Mouse (Mus musculus) neutrophil, adult 5-6 weeks (primary cell): Measurements from ENCODE around the gene Tesk2. TPM values are rescaled to one million over a fixed set of nuclear protein-coding genes. Genes with fewer than 3 reads are reported as not detected.
"Not testable (repeated sequence)": the region's sequence is repeated elsewhere in the genome, so short reads cannot be mapped to it uniquely, and the experiment has no call there.

Experiments used
- ATAC-seq: fragments of 151-379, 151-347 bp; 2 replicates; pipeline ENCODE4 v1.8.0; 2017; ENCODE audit warnings: mild to moderate bottlenecking, moderate TSS enrichment; ENCODE audit not compliant: insufficient number of reproducible peaks, poor library complexity, low FRiP score, severe bottlenecking; ENCODE audit errors: extremely low read depth
- total RNA-seq: library from RNA; stranded (forward); fragments of 200-1000 nt; gene quantifications from 2 replicates; pipeline ENCODE4 v1.2.3, GENCODE M21; 2017

The Tesk2 gene
- 9.3 and 14.5 TPM in 2 replicates for total RNA-seq

DNA sequence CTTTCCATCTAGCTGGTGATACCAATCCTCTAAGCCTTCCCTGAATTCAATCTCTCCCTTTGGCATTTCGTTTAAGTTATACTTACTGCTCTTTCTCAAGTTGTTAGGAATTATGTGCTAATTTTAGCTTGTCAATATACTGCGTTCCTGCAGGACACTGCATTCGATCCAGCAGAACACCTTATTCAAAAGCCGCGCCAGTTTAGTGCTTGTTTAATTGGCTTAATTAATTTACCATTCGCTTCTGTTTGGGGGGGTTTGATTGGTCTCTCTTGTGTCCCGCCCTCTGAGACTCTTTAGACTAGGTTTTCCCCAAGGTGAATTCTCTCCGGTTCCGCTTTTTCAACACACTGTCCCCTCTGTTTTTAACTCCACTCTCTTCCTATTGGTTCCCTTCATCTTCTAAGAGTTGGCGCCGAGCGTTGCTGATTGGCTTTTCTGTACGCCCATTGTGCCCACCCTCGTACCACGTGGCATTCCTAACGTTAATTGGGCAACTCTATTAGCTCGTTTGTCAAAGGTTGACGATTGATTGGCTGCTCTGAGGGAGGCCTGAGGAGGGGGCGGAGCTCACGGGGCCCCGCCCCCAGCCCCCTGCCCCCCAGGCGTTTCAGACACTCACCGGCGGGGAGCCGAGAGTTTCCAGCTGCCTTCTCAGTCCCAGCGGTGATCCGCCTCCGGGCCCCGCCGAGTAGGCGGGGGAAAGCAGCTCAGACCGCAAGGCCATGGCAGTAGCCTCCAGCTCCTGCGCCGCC lies at the start of gene Tesk2:
Gene Tesk2 (plus strand): TSS at position 606 of the 755 bp plus-strand sequence.
- ATAC-seq: peak; percentile 95

DNA sequence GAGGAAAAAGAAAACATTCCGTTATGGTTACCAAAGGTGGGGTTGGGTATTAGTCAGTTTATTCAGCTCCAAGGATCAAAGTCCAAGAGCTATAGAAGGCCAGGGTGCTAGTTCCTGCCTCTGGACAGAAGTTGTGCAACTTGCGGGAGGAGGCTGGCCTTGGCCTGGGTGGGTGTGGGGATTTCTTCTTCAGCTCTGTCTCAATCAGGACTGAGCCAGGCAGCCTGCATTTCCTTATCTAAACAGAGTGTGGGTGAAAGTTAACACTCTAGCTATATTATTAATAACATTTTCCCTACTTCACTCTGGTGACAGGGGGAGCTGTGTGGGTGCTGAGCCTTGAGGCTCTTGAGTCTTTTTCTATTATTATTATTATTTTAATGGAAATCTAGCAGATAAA lies 48.0 kb upstream of the Tesk2 start:
- ATAC-seq: no peak

DNA sequence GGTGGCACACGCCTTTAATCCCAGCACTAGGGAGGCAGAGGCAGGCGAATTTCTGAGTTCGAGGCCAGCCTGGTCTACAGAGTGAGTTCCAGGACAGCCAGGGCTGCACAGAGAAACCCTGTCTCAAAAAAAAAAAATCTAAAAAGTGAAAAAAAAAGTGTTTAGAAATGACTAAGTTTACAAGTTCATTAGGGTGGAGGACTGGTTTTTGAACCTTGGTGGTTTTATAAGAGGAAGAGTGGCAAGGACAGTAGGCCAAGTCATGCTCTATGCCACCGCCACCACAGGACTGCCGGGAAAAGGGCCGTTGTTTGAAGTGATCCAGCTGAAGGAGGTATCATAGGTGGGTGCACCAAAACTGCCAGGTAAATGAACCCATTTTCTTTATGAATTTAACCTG lies 46.0 kb upstream of the Tesk2 start:
- not testable (repeated sequence) for ATAC-seq

DNA sequence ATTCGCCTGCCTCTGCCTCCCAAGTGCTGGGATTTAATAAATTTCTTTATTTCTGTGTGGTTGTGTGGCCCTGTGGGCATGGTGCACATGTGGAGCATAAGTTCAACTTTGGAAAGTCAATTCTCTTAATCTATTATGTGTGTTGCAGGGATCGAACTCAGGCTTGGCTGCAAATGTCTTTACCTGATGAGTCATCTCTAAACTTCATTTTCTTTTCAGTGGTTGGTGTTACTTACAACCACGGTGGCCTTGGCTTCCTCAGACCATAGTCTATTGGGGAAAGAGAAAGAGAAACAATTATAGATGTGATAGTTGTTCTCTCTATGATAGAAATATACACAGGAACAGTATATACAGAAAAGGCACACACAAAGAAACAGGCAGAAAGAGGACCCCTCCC lies 44.7 kb upstream of the Tesk2 start:
- no peak for ATAC-seq

DNA sequence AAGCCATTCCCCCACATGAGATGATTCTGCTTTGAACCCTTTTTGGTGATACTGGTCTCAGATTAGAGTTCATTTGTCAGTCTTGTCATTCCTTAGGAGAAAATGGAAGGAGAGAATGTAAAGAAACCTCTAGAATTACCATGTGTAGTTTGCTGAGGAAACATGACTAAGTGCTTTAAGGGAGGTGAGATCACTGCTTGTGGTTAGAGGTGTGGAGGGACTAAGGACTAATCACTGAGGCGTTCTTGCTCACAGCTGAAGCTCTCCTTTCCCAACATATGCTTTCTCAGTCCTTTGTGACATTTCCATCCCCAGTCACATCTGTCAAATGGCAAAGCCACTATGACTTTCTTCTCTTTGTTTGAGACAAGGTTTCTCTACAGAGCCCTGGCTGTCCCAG lies 42.9 kb upstream of the Tesk2 start:
- no peak for ATAC-seq

DNA sequence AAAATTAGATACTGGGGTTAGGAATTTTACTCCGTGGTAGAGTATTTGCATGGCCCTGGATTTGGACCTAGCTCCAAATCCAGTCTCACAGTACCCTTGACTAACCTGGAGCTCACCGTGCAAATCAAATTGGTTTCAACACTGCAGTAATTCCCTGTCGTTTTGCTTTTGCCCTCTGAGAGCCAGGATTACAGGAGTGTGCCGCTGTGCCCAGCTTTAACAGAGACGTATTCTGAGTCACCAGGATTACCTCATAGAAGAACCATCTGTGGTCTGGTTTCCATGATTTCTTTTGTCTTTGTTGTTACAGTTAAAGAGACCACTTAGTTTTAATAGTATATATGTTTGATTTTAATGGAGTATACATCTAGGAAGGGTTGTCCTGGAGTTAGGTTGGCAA lies 41.6 kb upstream of the Tesk2 start:
- ATAC-seq: no peak

DNA sequence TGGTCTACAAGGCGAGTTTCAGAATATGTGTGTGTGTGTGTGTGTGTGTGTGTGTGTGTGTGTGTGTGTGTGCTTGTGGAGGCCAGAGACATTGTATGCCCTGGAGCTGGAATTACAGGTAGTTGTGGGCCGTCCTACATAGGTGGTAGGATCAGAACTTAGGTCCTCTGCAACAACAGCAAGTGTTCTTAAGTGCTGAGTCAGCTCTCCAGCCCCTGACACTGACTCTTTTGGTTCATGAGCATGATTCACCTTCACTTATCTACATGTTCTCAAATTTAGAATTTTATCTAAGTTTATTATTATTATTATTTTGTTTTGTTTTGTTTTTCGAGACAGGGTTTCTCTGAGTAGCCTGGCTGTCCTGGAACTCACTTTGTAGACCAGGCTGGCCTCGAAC lies 40.2 kb upstream of the Tesk2 start:
- not testable (repeated sequence) for ATAC-seq

DNA sequence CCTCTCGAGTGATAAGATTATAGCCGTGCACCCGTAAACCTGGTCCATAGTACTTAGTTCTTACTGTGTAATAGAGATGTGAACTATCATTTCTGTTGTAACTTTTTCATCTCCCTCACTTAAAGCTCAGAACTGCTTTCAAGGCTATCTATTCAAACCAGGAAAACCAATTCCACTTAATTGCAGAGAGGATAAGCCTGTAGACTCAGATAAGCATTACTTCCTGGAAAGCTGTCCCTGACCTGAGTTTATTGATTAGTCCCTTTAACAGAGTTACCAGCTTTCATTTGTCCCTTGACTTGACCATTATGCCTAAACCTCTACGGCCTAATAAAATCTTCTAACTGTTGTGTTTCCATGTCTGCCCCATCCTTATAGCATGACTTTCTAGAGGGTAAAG lies 36.8 kb upstream of the Tesk2 start:
- no peak for ATAC-seq

DNA sequence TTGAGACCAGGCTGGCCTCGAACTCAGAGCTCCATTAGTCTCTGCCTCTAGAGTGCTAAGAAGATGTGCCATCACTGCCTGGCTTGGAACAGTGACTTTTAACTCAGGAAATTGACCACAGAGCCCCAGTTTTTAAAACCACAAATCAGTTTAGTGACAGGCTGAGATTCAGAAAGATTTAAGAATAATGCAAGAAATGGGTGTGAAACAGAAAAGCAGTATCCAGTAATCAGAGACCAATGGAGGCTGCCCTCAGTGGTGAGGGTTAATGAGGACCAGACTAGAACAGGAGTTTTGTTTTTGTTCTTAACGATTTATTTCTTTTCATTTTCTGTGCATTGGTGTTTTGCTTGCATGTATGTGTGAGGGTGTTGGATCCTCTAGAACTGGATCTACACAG lies 36.1 kb upstream of the Tesk2 start:
- ATAC-seq: no peak

DNA sequence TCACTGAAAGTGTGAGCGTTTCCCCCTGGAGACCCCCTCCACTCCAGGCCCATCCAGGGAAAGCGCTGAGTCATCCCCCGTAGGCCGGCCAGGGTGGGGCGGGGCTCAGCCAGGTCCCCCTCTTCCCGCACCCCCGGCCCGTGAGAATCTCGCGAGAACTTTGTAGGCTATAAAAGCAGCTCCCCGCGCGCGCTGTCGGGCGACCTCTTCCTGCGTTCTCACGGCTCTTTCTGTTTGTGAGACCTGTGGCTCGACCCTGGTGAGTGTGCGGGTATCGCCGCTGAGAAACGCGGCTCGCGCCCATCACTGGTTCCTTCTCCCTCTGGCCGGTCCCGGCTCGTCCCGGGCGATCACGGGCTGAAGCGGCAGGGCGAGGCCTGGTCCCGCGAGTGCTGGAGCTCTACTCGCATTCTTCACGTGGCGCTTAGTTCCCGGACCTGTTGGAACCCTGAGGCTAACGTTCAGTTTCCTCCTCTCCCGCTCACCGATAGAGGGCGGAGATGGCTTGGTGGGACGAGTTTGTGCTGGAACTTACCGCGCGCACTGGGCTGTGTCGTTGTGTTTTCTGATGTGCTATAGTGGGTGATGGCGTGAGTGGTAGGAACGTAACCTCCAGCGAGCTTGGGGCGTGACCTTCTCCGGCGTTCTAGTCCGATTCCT lies 35.2 kb upstream of the Tesk2 start, which contains the start of gene Prdx1:
Gene Prdx1 (plus strand): TSS at position 143 of the 660 bp plus-strand sequence.
- peak; percentile 89 for ATAC-seq

DNA sequence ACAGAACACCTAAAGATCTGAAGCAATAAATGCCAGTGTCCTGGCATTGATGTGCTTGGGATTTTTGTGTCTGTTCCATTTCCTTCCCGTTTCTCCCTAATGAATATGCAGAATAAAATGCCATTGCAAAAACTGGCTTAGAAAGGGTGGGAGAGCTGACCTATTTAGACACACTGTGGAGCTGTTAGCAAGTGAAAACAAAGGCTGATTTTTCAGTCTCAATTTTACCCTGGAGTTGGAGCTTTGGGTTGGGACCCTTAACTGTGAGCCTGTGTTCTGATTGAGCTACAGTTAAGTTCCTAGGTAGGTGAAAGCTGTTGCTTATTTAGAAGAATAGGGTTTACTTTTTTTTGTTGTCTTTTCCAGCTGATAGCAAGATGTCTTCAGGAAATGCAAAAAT lies 33.7 kb upstream of the Tesk2 start:
- no peak for ATAC-seq

DNA sequence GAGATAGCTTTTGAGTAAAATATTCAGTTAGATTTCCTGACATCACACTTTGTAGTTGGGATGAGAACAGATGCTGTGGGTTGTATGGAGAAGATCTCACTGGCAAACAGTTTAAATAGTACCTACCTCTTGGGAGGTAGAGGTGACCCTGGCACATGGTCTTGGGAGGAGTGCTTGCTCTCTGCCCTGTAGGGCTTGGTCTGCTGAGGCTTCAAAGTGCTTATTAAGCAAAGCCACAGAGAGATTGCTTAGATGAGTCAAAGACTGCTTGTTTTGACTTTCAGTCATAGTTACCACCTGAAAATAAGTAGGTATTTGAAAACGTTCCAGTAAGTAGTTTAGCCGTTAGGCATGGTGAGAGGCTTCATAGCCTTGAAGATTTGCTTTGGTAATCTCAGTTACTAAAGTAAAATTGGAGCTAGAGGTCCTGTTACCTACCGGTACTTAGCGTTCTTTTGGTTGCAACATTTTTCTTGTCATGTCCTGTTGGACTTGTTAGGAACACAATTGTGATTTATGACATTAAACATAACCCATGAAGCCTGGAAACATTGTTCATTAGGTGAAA lies 31.4 kb upstream of the Tesk2 start:
- no peak for ATAC-seq

DNA sequence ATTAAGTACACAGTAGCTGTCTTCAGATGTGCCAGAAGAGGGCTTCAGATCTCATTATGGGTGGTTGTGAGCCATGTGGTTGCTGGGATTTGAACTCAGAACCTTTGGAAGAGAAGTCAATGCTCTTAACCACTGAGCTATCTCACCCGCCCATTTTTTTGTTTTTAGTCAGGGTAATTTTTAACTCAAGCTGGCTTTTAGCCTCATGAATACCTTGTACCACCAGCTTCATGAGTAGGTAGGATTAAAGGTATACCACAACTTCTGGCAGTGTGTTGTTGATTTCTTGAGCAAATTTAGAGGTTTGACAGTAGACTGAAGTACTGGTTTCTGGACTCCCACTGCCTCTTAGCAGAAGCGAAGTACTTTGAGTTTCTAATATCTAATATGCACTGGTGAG lies 28.6 kb upstream of the Tesk2 start:
- no peak for ATAC-seq

DNA sequence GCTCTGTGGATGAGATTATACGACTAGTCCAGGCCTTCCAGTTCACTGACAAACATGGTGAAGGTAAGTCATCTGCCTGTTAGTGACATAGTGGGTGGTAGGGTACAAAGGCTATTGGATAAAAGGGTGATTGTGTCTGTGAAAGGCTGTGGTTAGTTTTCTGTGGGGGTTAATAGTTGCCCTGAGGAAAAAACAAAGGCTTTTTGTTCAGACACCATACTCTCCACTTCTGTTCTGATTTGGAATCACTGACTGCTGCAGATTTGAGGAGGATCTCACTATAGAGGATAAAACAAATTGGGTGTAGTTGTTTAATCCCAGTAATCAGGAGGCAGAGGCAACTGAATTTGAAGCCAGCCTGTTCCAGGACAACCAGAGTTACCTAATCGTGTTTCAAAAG lies 27.0 kb upstream of the Tesk2 start:
- no peak for ATAC-seq

DNA sequence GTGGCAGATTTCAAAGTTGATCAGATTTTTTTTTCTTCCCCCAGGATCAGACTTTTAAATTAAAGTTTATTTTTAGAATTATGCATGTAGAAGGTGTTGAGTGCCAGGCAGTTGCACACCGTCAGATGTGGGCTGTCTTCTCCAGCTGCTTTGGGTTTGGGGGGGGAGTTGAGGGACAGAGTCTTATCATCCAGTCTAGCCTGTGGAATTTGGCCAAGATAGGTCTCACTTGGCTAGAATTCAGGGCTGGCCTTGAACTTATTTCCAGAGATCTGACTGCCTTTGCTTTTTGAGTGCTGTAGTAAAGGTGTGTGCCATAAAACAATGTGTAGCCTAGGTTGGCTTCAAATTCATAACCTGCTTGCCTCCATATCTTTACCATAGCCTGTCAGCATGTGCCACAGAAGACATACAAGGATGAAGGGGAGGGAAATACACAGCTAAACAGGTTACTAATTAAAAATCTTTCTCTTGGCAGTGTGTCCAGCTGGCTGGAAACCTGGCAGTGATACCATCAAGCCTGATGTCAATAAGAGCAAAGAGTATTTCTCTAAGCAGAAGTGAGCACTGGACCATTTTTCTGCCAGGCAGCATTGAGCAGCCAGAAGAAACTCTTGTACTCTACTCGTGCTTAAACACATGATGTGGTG lies 21.9 kb upstream of the Tesk2 start:
- ATAC-seq: no peak

DNA sequence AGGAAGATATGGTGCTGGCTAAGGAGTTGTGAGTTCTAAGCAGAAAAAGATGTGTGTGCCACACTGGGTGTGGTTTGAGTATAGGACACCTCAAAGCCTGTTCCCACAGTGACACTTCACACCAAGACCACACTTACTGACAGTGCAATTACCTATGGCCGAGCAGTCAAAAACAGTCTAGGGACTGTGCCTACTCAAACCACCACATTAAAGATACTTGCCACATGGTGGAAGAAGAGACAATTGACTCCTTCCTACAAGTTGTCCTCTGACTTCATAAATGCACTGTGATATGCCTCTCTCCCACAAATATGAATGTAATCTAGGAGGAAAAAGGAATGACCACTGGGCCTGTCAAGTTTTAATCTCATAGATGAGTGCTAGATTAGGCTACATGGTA lies 19.8 kb upstream of the Tesk2 start:
- no peak for ATAC-seq

DNA sequence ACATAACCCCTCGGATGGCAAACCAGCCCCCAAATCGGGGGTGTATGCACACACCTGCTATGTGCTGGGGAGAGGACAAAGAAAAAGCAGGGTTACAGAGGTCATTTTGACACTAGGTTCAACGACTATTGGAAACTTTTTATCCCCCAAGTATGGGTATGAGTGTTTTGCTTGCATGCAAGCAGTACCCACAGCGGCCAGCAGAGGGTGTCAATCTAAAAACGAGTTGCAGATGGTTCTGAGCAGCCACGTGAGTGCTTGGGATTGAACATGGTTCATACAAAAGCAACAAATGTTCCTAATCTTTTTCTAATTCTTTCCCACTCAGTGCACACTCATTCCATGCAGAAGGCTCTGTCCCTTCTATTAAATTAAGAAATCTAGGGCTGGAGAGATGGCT lies 16.9 kb upstream of the Tesk2 start:
- peak; percentile 41 for ATAC-seq

DNA sequence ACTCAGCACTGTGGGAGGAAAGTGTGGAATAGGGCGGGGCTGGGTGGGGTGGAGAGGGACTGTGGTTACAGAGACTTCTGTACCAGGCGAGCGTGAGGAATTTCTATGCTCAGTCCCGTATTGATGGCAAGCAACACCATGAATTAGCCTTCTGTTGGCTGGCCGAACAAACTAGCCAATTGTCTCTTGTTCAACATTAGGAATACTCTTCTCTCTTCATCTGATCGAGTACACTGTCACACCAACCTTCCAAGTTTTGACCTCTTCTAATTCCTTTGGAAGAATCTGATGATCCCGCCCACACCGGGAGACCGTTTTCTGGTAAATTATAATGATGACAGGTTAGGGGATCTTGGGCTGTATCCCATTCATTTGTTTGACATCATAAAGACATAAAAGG lies 13.1 kb upstream of the Tesk2 start:
- no peak for ATAC-seq

DNA sequence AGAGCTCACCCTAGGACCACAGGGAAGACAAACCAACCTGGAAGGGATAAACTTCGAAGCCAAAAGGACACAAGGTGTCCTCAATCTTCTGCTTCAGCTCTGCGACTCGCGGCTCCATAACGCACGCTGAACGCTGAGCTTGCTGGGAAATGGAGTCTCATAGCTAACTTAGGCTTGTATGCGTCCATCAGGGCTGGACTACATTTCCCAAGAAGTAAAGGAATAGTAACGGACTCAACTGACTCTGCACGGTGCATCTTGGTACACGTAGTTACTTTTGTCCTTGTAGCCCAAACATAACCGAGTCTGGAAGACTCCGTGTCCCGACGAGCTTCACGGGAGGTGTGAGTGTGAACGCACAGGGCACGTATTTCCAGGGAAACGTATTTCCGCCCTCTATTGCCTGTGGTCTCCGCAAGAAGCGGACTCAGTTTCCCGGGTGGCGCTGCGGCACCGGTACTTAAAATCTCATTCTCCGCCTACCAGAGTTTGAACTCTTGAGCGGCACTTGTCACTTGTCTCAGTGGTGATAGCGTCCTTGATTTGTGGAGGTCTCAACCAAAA lies 12.5 kb upstream of the Tesk2 start, which contains the start of the genes Mmachc and Ccdc163:
Gene Mmachc (minus strand): TSS at position 206 of the 564 bp plus-strand sequence.
Gene Ccdc163 (plus strand): TSS at position 309 of the 564 bp plus-strand sequence.
- ATAC-seq: peak; percentile 97
